Mouse (Mus musculus): ENCODE measurements at regions not wholly inside any gene's neighbourhood (a gene's known extent, or its start where the extent isn't known, plus 50 kb on each side); places are given as distances from the start of the nearest gene placed in this dataset.

GRCm38 (mm10) chr15:63452529-63452928 lies 392.4 kb downstream of the Gsdmc2 start:
- no peak for TF ChIP-seq GABPA (IDR thresholded peaks at IDR 0.05; ENCODE audit: insufficient replicate concordance, low read depth, low read length)
- TF ChIP-seq BHLHE40 (IDR thresholded peaks at IDR 0.05; ENCODE audit: low read depth, low read length) = no peak
- TF ChIP-seq EP300 (IDR thresholded peaks at IDR 0.05; ENCODE audit: low read length) = no peak
